Mouse (Mus musculus) telencephalon, adult 2 months (tissue): Measurements from ENCODE around the gene Cyp11a1.
A peak's percentile ranks its signal among the peaks of the same experiment; 100 is the strongest.

Experiments
- DNase-seq: peaks from one replicate; pipeline ENCODE4 v3.0.0-alpha.2; 2011; ENCODE audit warnings: low read depth, low spot score

Cyp11a1 gene

DNA sequence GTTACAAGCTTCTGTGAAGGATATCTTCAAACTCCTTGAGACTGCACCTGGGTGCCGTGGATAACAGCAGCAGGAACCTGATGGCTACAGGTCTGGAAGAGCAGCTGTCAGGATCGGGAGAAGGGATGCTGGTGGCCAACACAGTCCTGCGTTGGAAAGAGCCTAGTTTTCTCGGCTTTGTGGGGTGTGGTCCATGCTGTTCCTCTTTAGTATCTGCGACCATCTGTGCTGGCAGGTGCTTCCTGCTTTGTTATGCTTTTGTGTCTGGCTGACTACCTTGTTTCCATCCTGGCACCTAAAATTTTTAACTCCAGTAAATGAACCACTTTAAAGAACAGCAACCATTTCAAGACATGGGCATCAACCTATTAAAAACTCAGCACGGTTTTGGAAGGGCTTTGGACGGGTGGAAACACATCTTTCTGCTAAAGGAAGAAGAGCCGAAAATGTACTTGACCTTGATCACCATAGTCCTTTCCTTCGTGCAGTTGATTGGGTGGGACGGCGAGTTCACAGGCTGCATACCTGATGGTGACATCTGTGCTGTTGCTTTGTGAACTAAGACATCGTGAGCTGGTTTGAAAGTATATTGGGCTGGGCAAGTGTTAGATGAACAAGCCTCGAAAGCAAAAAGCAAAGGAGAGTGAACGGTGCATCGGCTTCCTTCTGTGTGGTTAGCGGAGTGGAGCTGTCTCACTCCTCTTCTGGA is at the start of gene Cyp11a1:
TSS of gene Cyp11a1 (plus strand) at position 659 of the 709 bp plus-strand sequence.
- DNase-seq: no peak

- DNase-seq: no peak
Observed at GRCm38 (mm10) chr9:57956838-57957236, 49.4 kb upstream of the Cyp11a1 start.

- no peak for DNase-seq
Observed at GRCm38 (mm10) chr9:57958615-57959014, 47.6 kb upstream of the Cyp11a1 start.

- DNase-seq: no peak
Observed at GRCm38 (mm10) chr9:57959399-57959798, 46.8 kb upstream of the Cyp11a1 start.

GRCm38 (mm10) chr9:57959886-57960866 is 46.0 kb upstream of the Cyp11a1 start:
- DNase-seq: no peak

GRCm38 (mm10) chr9:57961226-57961625 is 45.0 kb upstream of the Cyp11a1 start:
- no peak for DNase-seq

DNA sequence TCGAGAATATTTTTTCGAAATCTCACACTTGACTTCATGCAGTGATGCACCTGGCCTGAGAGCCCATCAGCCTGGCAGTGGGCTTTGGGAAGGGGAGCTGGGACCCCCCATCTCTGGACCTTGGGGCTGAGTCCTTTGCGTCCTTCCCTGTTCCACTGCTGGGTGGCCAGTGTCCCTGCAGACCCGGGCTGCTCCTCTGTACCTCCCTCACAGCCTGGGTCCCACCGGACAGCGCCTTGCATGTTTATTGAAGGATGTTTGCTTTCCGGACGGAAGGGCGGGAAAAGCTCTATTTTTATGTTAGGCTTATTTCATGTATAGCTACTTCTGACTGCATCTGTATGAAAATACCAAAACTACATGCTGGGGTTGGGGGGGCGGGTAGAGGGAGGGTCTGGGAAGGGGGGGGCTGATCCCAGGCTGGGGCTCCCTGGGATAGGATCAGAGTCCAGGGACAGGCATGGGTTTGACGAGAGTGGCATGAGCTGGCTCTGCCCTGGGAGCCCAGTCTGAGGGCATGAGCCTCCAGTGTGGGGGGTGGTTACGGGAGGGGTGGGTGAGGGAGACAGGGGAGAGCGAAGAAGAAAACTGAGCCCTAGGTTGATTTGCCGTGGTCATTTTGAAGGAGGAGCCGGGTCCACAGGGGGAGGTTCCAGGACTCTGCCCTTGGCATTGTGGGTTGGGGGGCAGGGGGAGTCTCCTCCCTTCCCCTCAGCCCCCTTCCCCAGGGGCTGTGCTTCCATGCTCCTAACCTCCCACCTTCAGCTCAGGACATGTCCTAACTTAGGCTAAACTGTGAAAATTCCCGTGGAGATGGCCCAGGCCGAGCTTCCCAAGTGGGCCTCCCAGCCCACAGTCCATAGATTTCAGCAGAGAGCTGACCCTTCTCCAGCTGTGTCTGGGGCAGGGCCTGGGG is 44.1 kb upstream of the Cyp11a1 start:
- DNase-seq: no peak

GRCm38 (mm10) chr9:57963249-57963997 is 42.8 kb upstream of the Cyp11a1 start:
- DNase-seq: no peak

DNA sequence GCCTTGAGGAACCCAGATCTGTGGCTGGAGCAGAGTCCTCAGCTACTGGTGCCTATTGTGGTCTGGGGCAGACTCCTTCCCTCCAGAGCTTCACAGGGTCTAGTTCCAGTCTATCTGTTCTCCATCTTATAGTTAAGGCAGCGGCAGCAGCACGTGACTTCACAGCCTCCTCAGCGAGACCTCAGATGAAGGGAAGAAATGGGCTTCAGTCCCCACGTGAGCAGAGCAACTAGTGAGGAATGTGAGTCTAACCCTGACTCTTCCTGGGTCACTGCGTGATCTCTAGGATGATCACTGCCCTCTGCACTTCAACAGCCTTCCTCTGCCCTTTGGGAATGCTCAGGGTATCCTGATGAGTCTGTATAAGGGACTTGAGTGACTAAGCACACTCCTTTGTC is 42.2 kb upstream of the Cyp11a1 start:
- DNase-seq: no peak

DNA sequence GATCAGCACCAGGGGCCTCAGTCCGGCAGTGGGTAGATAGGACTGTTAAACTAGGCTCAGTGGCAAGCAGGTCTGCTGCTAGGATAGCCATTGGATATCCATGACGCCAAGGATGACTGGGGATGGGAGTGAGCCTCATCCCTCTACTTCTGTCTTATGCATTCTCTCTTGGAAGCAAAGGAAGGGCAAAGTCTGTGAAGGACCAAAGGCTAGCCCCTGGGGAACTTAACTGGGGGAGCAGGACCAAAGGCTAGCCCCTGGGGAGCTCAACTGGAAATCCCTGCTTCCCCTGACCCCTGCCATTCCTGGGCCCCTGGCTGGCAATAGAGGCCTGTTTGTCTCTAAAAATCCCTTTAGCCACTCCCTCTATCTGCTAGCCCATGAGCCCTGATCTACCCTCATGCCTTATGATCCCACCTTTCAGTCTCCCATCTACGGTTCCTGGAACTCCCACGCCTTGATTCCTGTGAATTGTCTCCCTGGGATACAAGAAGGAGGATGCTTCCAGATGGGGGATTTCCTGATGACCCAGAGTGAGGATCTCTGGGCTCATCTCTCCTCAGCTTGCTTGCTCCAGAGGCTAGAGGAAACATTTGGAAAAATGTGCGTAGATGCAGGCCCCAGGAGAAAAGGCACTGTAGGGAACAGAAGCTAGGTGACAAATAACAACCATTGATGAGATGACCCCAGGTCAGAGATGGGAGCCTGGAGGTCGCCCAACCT is 41.5 kb upstream of the Cyp11a1 start:
- no peak for DNase-seq

GRCm38 (mm10) chr9:57965281-57966185 is 40.7 kb upstream of the Cyp11a1 start:
- no peak for DNase-seq

GRCm38 (mm10) chr9:57967237-57967960 is 38.8 kb upstream of the Cyp11a1 start:
- DNase-seq: peak; percentile 60

GRCm38 (mm10) chr9:57968166-57968771 is 37.9 kb upstream of the Cyp11a1 start:
- no peak for DNase-seq

- DNase-seq: no peak
Observed at GRCm38 (mm10) chr9:57968783-57969542, 37.2 kb upstream of the Cyp11a1 start.

DNA sequence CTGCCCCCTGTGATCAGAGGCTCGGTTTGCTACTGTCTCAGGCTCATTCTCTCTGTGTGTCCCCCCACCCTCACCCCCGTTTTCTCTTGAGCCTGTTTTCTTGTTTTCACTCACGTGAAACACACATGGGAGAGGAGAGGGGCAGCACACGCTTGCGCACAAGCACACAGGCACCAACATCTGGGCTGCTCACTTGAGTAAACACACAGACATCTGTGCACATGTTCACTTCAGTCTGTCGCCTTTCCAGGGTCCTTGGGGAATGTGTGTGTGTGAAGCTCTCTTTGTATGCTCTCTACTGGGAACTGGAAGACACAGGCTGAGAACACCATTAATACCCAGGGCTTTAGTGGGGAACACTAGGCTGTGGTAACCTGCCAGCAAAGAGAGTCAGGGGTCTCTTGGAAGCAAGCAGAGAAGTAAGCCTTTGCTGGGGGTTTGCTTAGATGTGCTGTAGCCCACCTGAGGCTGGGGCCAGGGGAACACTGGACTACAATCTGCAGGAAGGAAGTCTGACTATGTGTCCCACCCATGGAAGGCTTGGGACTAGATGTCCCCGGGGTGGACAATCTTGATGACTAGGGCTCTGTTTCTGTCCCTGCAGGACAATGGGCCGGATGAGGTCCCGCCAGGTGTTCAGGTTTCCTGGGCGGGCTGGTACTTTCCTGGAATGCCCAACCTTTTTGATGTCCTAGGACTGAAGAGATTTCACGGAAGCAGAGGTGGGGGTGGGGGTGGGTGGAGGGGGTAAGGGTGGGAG is 36.3 kb upstream of the Cyp11a1 start:
- DNase-seq: no peak

- DNase-seq: no peak
Observed at GRCm38 (mm10) chr9:57971413-57971812, 34.8 kb upstream of the Cyp11a1 start.
